Mouse (Mus musculus): ENCODE results near the gene Syngr2.

GRCm38 (mm10) chr11:117777111-117777510, 32.4 kb upstream of the Syngr2 start:
- TF ChIP-seq HCFC1 (IDR thresholded peaks at IDR 0.05; ENCODE audit: low read depth, low read length) (no peak), CTCF (IDR thresholded peaks at IDR 0.05 in 2 of 3, conservative IDR thresholded peaks at IDR 0.05 in 1 of 3; ENCODE audit: control insufficient read depth in 1 of 3, insufficient read depth in 1 of 3, low read depth in 2 of 3, low read length in 3 of 3, poor library complexity in 1 of 3, severe bottlenecking in 1 of 3) (no peak), MAFK (IDR thresholded peaks at IDR 0.05; ENCODE audit: borderline replicate concordance, low read depth, low read length) (no peak), POLR2A (IDR thresholded peaks at IDR 0.05; ENCODE audit: control insufficient read depth in 1 of 2, insufficient read depth in 1 of 2, low read depth in 1 of 2, low read length in 2 of 2, poor library complexity in 1 of 2) (no peak), SIN3A (IDR thresholded peaks at IDR 0.05; ENCODE audit: low read length) (no peak), GATA1 (IDR thresholded peaks at IDR 0.05; ENCODE audit: low read depth, low read length) (no peak), EP300 (IDR thresholded peaks at IDR 0.05; ENCODE audit: low read depth in 1 of 2, low read length in 2 of 2) (no peak), MAZ (IDR thresholded peaks at IDR 0.05; ENCODE audit: low read depth, low read length) (no peak)

All from MEL (cell line).